Mouse (Mus musculus) limb, embryonic 14.5 days (tissue): ENCODE measurements at regions not wholly inside any gene's neighbourhood (a gene's known extent, or its start where the extent isn't known, plus 50 kb on each side); places are given as distances from the start of the nearest gene placed in this dataset.

Experiments used
- ATAC-seq: fragments of 200-750 bp; cut with Nextera tagmentation; 2 replicates; pipeline ENCODE4 v1.8.0; 2017; ENCODE audit warnings: low read depth, moderate number of reproducible peaks, moderate TSS enrichment; ENCODE audit not compliant: low FRiP score
- DNase-seq: peaks from one replicate; pipeline ENCODE4 v3.0.0-alpha.2; 2015; ENCODE audit warnings: low spot score
- H3K27ac ChIP-seq: fragments of 300-500 bp; sonication (generic); replicated peaks from 2 replicates; pipeline ENCODE4 v1.5.1; 2014; ENCODE audit warnings: low read depth, mild to moderate bottlenecking, low read length, moderate library complexity, mixed read lengths
- H3K27me3 ChIP-seq: fragments of 300-500 bp; sonication (generic); 2 replicates; pipeline ENCODE4 v1.6.1; 2014; ENCODE audit warnings: low read length, mixed read lengths; ENCODE audit not compliant: control insufficient read depth, insufficient read depth
- H3K36me3 ChIP-seq: fragments of 300-500 bp; sonication (generic); 2 replicates; pipeline ENCODE4 v1.6.1; 2014; ENCODE audit warnings: mild to moderate bottlenecking, low read length, moderate library complexity, mixed read lengths; ENCODE audit not compliant: control insufficient read depth, insufficient read depth
- H3K4me1 ChIP-seq: fragments of 300-500 bp; sonication (generic); 2 replicates; pipeline ENCODE4 v1.6.1; 2014; ENCODE audit warnings: antibody characterized with exemption, low read length, mixed read lengths; ENCODE audit not compliant: control insufficient read depth, insufficient read depth
- H3K4me2 ChIP-seq: fragments of 300-500 bp; sonication (generic); replicated peaks from 2 replicates; pipeline ENCODE4 v1.6.1; 2014; ENCODE audit warnings: low read depth, mild to moderate bottlenecking, low read length, moderate library complexity; ENCODE audit not compliant: severe bottlenecking
- H3K4me3 ChIP-seq: fragments of 300-500 bp; sonication (generic); replicated peaks from 2 replicates; pipeline ENCODE4 v1.5.1; 2014; ENCODE audit warnings: low read length
- H3K9ac ChIP-seq: fragments of 300-500 bp; sonication (generic); 2 replicates; pipeline ENCODE4 v1.6.1; 2014; ENCODE audit warnings: mild to moderate bottlenecking, low read depth, low read length, moderate library complexity; ENCODE audit not compliant: severe bottlenecking
- H3K9me3 ChIP-seq: fragments of 300-500 bp; sonication (generic); 2 replicates; pipeline ENCODE4 v1.6.1; 2016; ENCODE audit warnings: low read length; ENCODE audit not compliant: control insufficient read depth
- POLR2A ChIP-seq: fragments of 200-500 bp; IDR thresholded peaks from 2 replicates; pipeline ENCODE4 v1.8.0; 2012; ENCODE audit warnings: inconsistent platforms, mild to moderate bottlenecking, moderate library complexity, borderline replicate concordance; ENCODE audit not compliant: insufficient read depth, insufficient read length; ENCODE audit errors: extremely low read depth
- WGBS: fragments of 180-500 bp; shearing (Covaris S2); extraction: QIAGEN DNeasy Blood & Tissue Kit; methylation state at CpG from one replicate; pipeline ENCODE4 v1.1.7; 2014; 5-methylcytosine and 5-hydroxymethylcytosine counted together

DNA sequence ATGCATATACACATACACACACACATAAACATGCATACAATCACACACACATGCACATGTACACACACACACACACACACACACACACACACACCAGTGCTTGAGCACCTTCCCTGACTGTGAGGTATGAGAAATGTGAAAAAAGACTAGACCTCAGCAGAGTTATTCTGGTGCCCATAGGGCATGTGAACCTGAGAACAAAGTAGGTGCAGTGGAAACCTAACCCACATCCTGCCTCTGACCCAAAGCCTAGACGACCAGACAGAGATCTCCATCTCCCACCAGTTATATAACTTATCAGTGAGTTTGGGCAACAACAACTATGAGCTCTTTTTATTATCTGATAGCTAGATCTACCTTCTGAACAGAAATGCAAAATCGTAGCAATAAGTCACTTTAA is 69.8 kb upstream of the Kcna3 start:
- Histone ChIP-seq H3K9me3 (no peaks in the 10 kb centered on the region), H3K36me3 (no peaks in the 10 kb centered on the region), H3K4me2 (no peak overlapping the region), H3K4me3 (no peak overlapping the region), H3K27me3 (no peaks in the 10 kb centered on the region), H3K9ac (no peak overlapping the region), H3K4me1 (no peaks in the 10 kb centered on the region), H3K27ac (no peak overlapping the region)
- TF ChIP-seq POLR2A, result no peak
- ATAC-seq (no peak), DNase-seq (no peak)
- 69% methylated on average over 2 of the region's 2 CpGs for WGBS

DNA sequence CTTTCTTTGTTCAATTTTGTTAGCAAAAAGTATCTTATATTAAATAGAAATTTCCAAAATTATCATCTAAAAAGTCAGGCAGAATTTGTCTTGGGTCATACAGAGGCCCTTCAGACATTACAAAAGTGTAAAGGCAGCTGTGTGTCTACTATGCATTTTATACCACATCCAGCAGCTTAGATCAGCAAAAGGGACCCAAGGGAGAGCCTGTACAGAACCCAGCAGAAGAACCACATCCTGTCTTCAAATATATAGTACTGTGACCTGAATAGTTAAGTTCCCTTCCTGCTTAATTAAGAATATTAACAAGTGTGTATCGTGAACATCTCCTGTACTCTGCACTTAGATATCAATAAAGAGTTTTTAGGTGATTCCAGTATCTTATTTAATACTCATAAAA is 68.5 kb upstream of the Kcna3 start:
- no peak overlapping the region for H3K9ac ChIP-seq
- no peak for TF ChIP-seq POLR2A
- no peaks in the 10 kb centered on the region for H3K4me1 ChIP-seq
- 86% methylated on average over 1 of the region's 1 CpGs for WGBS
- no peak for ATAC-seq
- no peak overlapping the region for H3K4me2 ChIP-seq
- H3K4me3 ChIP-seq, result no peak overlapping the region
- H3K36me3 ChIP-seq, result no peaks in the 10 kb centered on the region
- no peaks in the 10 kb centered on the region for H3K27me3 ChIP-seq
- H3K27ac ChIP-seq, result no peak overlapping the region
- DNase-seq, result no peak
- H3K9me3 ChIP-seq, result no peaks in the 10 kb centered on the region

DNA sequence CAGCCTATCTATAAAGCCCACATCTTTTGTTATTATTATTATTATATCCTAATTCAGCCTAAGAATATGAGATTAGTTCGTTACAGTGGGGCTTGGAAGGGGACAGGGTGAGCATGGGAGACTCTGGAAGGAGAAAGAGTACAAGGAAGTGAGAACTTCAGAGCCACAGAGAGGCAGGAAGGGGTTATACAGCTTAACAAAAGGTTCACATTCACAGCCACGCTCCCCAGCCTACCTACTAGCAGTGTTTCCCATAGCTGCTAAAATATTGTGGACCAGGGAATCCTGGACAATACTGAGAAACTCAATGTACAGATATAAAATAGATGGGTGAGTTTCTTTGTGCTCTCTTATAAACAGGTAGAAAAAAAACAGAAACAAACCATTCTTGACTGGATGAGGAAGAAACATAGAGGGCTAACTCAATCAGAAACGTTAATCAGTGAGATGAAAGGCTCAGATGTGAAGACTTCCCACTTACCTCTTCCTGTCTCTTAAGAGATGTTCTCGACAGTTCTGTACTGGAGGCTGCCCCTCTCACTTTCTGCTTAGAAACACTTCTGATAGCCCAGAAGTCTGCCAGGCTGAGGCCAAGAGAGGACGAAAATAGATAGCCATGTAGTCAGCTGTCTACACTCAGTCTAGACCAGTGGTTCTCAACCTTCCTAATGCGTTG is 61.7 kb upstream of the Kcna3 start:
- no peaks in the 10 kb centered on the region for H3K27me3 ChIP-seq
- H3K9me3 ChIP-seq, result no peaks in the 10 kb centered on the region
- no peak overlapping the region for H3K27ac ChIP-seq
- no peak overlapping the region for H3K9ac ChIP-seq
- DNase-seq (no peak), ATAC-seq (no peak)
- no peaks in the 10 kb centered on the region for H3K4me1 ChIP-seq
- no peaks in the 10 kb centered on the region for H3K36me3 ChIP-seq
- TF ChIP-seq POLR2A, result no peak
- no peak overlapping the region for H3K4me2 ChIP-seq
- no peak overlapping the region for H3K4me3 ChIP-seq
- WGBS, result 71% methylated on average over 6 of the region's 6 CpGs

DNA sequence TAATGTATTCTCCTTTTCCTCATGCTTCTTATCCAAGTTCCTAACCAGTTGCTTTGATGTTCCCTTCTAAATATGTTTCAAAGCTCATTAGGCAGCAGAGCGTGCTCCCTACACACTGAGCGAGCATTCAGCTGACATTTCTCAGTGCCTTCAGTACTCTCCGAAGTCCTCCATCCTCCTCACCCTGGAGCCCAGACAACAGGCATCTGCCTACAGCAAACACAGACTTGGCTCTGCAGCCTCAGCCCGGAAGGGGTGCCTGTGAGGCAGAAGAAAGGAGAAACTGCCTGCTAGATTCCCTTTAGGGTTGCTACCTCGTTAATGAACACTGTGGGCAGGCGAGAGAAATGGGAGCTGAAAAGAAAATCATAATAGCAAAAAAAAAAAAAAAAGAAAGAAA is 57.2 kb upstream of the Kcna3 start:
- WGBS, result 64% methylated on average over 6 of the region's 6 CpGs
- ATAC-seq, result no peak

DNA sequence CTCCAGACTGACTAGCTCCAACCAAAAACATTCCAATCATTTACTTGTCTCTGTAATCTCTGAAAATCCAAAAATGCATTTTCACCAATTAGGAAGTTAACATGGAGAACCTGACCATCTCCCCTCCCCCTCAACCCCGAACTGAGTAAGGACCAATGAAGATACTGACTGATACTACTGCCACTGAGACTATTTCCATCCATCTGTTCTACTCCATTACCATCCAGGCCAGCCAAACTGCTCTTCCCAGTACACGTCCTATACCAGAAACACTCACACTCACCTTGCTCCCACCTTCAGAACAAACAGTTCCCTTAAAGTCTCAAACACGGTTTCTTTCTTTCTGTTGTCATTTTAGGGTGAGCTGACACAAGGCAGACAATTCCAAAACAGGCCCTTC is 55.1 kb upstream of the Kcna3 start:
- no peak for DNase-seq
- no peak overlapping the region for H3K4me3 ChIP-seq
- no peak for ATAC-seq
- H3K27me3 ChIP-seq, result no peaks in the 10 kb centered on the region
- WGBS, result 64% methylated on average over 3 of the region's 3 CpGs
- no peak overlapping the region for H3K4me2 ChIP-seq
- H3K36me3 ChIP-seq, result no peaks in the 10 kb centered on the region
- no peaks in the 10 kb centered on the region for H3K9me3 ChIP-seq
- TF ChIP-seq POLR2A, result no peak
- H3K27ac ChIP-seq, result no peak overlapping the region
- no peaks in the 10 kb centered on the region for H3K4me1 ChIP-seq
- H3K9ac ChIP-seq, result no peak overlapping the region

More for the DNA sequence above, 57.2 kb upstream of the Kcna3 start:
- no peaks in the 10 kb centered on the region for H3K9me3 ChIP-seq
- no peaks in the 10 kb centered on the region for H3K27me3 ChIP-seq
- H3K4me3 ChIP-seq, result no peak overlapping the region
- H3K4me2 ChIP-seq, result no peak overlapping the region
- no peak overlapping the region for H3K9ac ChIP-seq
- TF ChIP-seq POLR2A, result no peak
- no peaks in the 10 kb centered on the region for H3K36me3 ChIP-seq
- no peak overlapping the region for H3K27ac ChIP-seq
- no peaks in the 10 kb centered on the region for H3K4me1 ChIP-seq
- DNase-seq, result no peak

DNA sequence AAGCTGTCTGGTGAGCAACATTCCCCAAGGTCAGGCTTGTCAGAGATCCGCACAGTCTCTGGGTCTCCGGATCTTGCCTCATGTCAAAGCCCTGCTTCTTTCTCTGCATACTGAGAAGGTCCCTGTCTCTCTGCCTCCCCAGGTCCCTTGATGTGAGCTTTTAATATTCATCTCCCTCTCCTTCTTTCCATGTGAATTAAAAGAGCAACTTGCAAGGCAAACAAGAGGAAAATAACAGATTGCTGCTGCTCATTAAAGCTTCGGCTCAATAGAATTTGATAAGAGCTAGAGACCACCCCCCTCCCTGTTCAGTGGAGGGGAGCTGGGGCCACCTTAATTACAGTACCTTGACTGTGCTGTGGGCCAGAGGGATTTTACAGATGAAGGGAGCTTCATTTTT is 54.6 kb upstream of the Kcna3 start:
- Histone ChIP-seq H3K9ac (no peak overlapping the region), H3K27me3 (no peaks in the 10 kb centered on the region), H3K9me3 (no peaks in the 10 kb centered on the region), H3K4me1 (no peaks in the 10 kb centered on the region), H3K27ac (no peak overlapping the region), H3K36me3 (no peaks in the 10 kb centered on the region), H3K4me2 (no peak overlapping the region), H3K4me3 (no peak overlapping the region)
- no peak for TF ChIP-seq POLR2A
- ATAC-seq (no peak), DNase-seq (no peak)
- 51% methylated on average over 3 of the region's 3 CpGs for WGBS
